12 mouse cellular contexts compared by ENCODE assay signal in the genomic region with DNA sequence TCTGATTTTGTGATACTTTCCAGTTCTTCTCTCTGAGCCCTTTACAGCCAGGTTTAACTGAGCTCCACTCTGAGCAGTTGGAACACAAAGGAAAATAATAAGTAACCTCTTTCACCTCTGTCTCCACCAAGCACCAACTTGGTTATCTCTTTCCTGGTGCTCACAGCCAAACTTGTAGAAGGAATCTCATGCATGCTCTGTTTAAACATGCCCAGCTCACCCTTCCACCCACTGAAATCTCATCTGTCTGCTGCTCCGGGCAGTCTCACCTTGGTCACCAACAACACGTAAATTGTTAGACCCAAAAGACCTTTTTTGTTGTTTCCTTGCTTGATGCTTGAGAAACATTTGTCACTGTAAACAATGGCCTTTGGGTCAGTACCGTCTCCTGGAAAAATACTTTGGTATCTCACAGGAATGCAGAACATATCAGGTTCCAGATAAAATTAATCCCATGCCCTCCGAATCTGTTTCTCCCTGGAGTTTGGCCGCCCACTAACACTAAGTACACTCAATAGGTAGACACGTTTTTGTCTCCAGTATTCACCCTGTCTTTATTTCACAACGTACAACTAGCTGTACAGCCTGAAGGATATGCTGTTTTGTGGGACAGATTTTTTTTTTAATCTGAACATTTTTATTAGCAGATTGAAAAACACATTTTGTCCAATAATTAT. TPM values are rescaled to one million over a fixed set of nuclear protein-coding genes. Genes with fewer than 3 reads are reported as not detected.
"Had no signal": no experiment of that assay in that cellular context is flagged by ENCODE, and none has a peak within 500 bp of the region (broad histone marks: within the 10 kb centered on the region; RNA-seq: fewer than 3 reads in every experiment).

No protein-coding gene starts in this region.

- H3K9ac ChIP-seq: liver, embryonic 15.5 days; midbrain, embryonic 15.5 days; neural tube, embryonic 12.5 days had no signal

- H3K27ac ChIP-seq: limb, embryonic 10.5 days; liver, embryonic 15.5 days; midbrain, embryonic 15.5 days; neural tube, embryonic 12.5 days; stomach, postnatal 0 days had no signal

- H3K27me3 ChIP-seq: liver, embryonic 15.5 days; midbrain, embryonic 15.5 days; neural tube, embryonic 12.5 days had no signal

- ATAC-seq: lung, postnatal 0 days; midbrain, embryonic 15.5 days had no signal

- H3K36me3 ChIP-seq: limb, embryonic 10.5 days; liver, embryonic 15.5 days; midbrain, embryonic 15.5 days; neural tube, embryonic 12.5 days had no signal

- H3K4me3 ChIP-seq: limb, embryonic 10.5 days; liver, embryonic 15.5 days; midbrain, embryonic 15.5 days; neural tube, embryonic 12.5 days had no signal

- H3K4me1 ChIP-seq: liver, embryonic 15.5 days; midbrain, embryonic 15.5 days; neural tube, embryonic 12.5 days had no signal

- DNase-seq: kidney, postnatal 36 days; lung, adult 2 months; lung, postnatal 36 days; thymus, postnatal 4 days had no signal

- H3K9me3 ChIP-seq: limb, embryonic 10.5 days; liver, embryonic 15.5 days; midbrain, embryonic 15.5 days; neural tube, embryonic 12.5 days had no signal

- H3K4me2 ChIP-seq: liver, embryonic 11.5 days; liver, embryonic 15.5 days; midbrain, embryonic 15.5 days; neural tube, embryonic 12.5 days had no signal

RNA-seq across cellular contexts. Expression of a gene that starts 38.9 kb away (rescaled TPM):
- total RNA-seq: monocyte, adult 5-6 weeks had no signal
